Mouse (Mus musculus) cortical plate, adult 2 months (tissue): ENCODE data around the gene Hnrnph1.

ENCODE experiments used
- CTCF ChIP-seq: fragments of 200-500 bp; IDR thresholded peaks from 2 replicates; pipeline ENCODE4 v1.5.1; 2011; ENCODE audit warnings: mild to moderate bottlenecking, control low read depth, low read length; ENCODE audit not compliant: insufficient read depth; ENCODE audit errors: extremely low read depth
- POLR2A ChIP-seq: fragments of 200-500 bp; IDR thresholded peaks from 2 replicates; pipeline ENCODE4 v1.6.1; 2011; ENCODE audit warnings: mild to moderate bottlenecking, low read length, control low read depth; ENCODE audit not compliant: insufficient read depth; ENCODE audit errors: extremely low read depth

DNA sequence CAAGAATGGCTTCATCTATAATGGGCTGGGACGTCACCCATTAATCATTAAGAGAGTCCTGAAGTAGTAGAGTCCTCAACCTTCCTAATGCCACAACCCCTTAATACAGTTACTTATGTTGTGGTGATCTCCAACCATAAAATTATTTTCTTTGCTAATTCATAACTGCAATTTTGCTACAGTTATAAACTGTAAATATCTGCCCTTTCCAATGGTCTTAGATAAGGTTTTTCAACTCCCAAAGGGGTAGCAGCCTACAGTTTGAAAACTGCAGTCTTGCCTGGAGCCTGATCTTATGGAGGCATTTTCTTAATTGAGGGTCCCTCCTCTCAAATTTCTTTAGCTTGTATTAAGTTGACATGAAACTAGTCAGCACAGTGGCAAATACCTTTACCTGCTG lies 47.4 kb upstream of the Hnrnph1 start:
- no peak for TF ChIP-seq CTCF
- TF ChIP-seq POLR2A, result no peak
